Mouse (Mus musculus): ENCODE measurements around the gene Rps9. TPM values are rescaled to one million over a fixed set of nuclear protein-coding genes. Genes with fewer than 3 reads are reported as not detected.
"Not testable (repeated sequence)": the region's sequence is repeated elsewhere in the genome, so short reads cannot be mapped to it uniquely, and the experiment has no call there.

The Rps9 gene
- polyA plus RNA-seq, 1 experiment from 2014 or later: 868 TPM

DNA sequence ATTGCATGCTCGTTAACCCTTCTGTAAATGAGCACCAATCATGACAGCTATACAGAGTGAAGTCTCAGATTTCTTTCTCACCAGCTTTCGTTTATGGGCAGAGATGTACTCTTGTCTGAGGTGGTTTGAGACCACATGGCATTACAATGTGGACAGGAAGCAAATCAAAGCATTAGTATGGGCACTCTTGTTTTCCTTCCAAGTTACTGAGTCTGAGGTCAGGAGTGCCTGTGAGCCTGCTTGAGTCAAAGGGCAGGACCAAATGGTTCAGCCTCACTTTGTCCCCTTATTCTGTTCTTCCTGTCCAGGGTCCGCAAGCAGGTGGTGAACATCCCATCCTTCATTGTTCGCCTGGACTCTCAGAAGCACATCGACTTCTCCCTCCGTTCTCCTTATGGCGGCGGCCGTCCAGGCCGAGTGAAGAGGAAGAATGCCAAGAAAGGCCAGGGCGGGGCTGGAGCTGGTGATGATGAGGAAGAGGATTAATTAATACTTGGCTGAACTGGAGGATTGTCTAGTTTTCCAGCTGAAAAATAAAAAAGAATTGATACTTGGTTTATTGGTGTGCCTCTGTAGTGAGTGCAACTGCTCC lies 2.6 kb downstream of the Rps9 start:
- no peak for ATAC-seq (ENCODE audit: low FRiP score, low TSS enrichment)
- Histone ChIP-seq H3K9ac (replicated peaks; ENCODE audit: low read length) (peak overlapping the region; percentile 80; the same call in 1 of the 2 replicates), H3K36me3 (ENCODE audit: control insufficient read depth, insufficient read depth, low read length) (peaks cover 34% of the 10 kb centered on the region), H3K27ac (replicated peaks; ENCODE audit: low read depth, low read length) (no peak overlapping the region), H3K4me2 (ENCODE audit: low read length) (peak overlapping the region; percentile 95), H3K27me3 (ENCODE audit: control insufficient read depth, insufficient read depth, low read length) (no peaks in the 10 kb centered on the region), H3K4me1 (ENCODE audit: control insufficient read depth, insufficient read depth, low read length) (peaks cover 13% of the 10 kb centered on the region), H3K4me3 (replicated peaks; ENCODE audit: low read depth, low read length) (peak overlapping the region; percentile 84), H3K9me3 (ENCODE audit: control insufficient read depth, low read length) (no peaks in the 10 kb centered on the region)
- WGBS: 58% methylated on average over 11 of the region's 11 CpGs
- no peak for DNase-seq

DNA sequence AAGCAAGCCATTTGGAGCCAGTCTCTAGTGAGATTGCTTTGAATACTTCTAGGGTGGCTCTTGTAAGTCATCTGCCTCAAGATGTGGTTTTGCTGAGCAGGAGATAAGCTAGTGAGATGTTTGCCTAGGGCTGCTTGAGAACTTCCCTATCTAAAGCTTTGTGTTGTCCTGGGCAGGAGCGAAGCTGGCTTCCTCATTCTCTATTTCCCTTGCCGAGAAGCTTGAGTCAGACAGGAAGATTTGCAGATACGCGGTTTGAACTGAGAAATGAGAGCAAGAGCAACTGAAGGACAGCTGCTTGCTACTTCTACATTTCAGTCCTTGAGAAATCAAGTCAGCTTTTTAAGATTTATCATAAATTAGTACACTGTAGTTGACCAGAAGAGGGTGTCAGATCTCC lies 3.2 kb downstream of the Rps9 start:
- Histone ChIP-seq H3K4me1 (ENCODE audit: control insufficient read depth, insufficient read depth, low read length) (peaks cover 13% of the 10 kb centered on the region), H3K4me2 (ENCODE audit: low read length) (peak overlapping the region; percentile 95; the same call in 1 of the 2 replicates), H3K4me3 (replicated peaks; ENCODE audit: low read depth, low read length) (no peak overlapping the region), H3K27me3 (ENCODE audit: control insufficient read depth, insufficient read depth, low read length) (no peaks in the 10 kb centered on the region), H3K36me3 (ENCODE audit: control insufficient read depth, insufficient read depth, low read length) (peaks cover 32% of the 10 kb centered on the region), H3K9ac (replicated peaks; ENCODE audit: low read length) (0 out of 2 replicates have a peak overlapping the region, but pooled peaks have one; percentile 12), H3K9me3 (ENCODE audit: control insufficient read depth, low read length) (no peaks in the 10 kb centered on the region), H3K27ac (replicated peaks; ENCODE audit: low read depth, low read length) (no peak overlapping the region)
- ATAC-seq (ENCODE audit: low FRiP score, low TSS enrichment) (no peak), DNase-seq (no peak)
- WGBS: 60% methylated on average over 4 of the region's 4 CpGs

DNA sequence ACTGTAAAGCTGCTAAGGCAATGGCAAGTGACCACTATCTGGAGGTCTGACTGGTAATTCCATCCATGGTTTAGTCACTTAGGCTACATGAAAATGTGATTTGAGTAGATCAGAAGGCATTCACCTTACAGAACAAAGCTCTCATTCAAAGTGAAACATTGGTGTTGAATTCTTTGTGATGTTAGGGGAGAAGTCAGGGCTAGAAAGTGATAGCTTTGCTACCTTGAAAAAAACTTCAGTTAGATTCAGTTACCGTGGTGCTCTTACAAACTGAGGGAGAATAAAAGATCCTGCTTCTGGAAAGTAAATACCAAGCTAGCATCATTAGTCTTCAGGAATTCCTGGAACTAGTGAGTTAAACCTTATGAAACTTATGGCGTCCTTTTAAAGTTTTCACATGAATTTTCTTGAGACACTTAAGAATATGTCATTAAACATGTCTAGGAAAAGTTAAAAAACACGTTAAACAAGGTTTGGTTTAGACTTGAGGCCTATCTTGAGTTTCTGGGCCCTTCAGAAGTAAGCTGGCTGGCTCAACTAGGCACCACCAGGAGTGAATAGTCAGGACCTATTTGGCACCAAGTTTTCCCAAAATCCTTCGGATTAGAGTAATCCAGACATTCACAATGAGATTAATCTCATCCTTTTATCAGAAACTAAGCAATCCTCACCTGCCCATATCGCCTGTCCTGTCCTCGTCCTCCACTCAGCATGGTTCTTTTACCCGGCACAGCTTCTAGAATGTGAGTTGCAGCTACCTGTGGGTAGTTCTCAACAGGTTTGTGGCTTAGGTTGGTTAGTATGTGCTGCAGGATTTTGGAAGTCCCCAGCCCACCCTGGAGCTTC lies 4.0 kb downstream of the Rps9 start:
- no peak for ATAC-seq (ENCODE audit: low FRiP score, low TSS enrichment)
- 30% methylated on average over 7 of the region's 7 CpGs for WGBS
- no peak overlapping the region for H3K4me3 ChIP-seq (replicated peaks; ENCODE audit: low read depth, low read length)

DNA sequence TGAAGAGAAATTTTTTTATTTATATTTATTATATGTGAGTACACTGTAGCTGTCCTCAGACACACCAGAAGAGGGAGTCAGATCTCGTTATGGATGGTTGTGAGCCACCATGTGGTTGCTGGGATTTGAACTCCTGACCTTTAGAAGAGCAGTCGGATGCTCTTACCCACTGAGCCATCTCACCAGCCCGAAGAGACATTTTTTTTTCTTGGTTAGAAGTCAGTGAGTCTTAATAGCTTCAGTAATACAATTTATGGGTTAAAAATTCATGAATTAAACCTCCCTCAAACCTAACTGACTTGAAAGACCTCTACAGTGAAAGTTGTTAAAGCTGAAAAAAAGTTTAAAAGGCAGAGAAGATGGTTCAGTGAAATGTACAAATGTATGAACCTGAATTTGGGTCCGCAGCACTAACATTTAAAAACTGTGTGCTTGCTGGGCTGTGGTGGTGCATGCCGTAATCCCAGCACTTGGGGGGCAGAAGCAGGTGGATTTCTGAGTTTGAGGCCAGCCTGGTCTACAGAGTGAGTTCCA lies 4.7 kb downstream of the Rps9 start:
- not testable (repeated sequence) for H3K27me3 ChIP-seq (ENCODE audit: control insufficient read depth, insufficient read depth, low read length); H3K4me2 ChIP-seq (ENCODE audit: low read length); DNase-seq; H3K4me3 ChIP-seq (replicated peaks; ENCODE audit: low read depth, low read length); H3K9ac ChIP-seq (replicated peaks; ENCODE audit: low read length); H3K27ac ChIP-seq (replicated peaks; ENCODE audit: low read depth, low read length); H3K9me3 ChIP-seq (ENCODE audit: control insufficient read depth, low read length); ATAC-seq (ENCODE audit: low FRiP score, low TSS enrichment)
- peaks cover 11% of the 10 kb centered on the region for H3K4me1 ChIP-seq (ENCODE audit: control insufficient read depth, insufficient read depth, low read length)
- WGBS: 38% methylated on average over 5 of the region's 5 CpGs
- peaks cover 32% of the 10 kb centered on the region for H3K36me3 ChIP-seq (ENCODE audit: control insufficient read depth, insufficient read depth, low read length)

More for the DNA sequence above, 4.0 kb downstream of the Rps9 start:
- H3K9ac ChIP-seq (replicated peaks; ENCODE audit: low read length): no peak overlapping the region
- no peak overlapping the region for H3K4me2 ChIP-seq (ENCODE audit: low read length)
- no peaks in the 10 kb centered on the region for H3K27me3 ChIP-seq (ENCODE audit: control insufficient read depth, insufficient read depth, low read length)
- peaks cover 32% of the 10 kb centered on the region for H3K36me3 ChIP-seq (ENCODE audit: control insufficient read depth, insufficient read depth, low read length)
- no peak overlapping the region for H3K27ac ChIP-seq (replicated peaks; ENCODE audit: low read depth, low read length)
- no peaks in the 10 kb centered on the region for H3K9me3 ChIP-seq (ENCODE audit: control insufficient read depth, low read length)
- H3K4me1 ChIP-seq (ENCODE audit: control insufficient read depth, insufficient read depth, low read length): peaks cover 13% of the 10 kb centered on the region
- DNase-seq: no peak

DNA sequence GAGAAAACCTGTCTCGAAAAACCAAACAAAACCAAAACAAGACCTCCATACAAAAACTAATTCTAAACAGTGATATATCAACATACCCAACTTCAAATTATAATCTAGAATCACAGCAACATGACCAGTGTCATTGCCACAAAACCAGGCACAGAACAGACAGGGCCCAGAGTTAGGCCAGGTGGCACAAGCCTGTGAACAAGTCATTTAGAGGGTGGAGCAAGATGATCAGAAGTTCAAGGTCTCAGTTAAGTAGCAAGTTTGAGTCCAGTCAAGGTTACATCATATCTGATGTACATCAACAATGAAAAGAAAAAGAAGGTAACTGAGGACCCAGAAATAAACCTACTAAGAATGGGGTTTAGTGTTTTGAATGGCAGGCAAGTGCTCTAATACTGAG lies 5.2 kb downstream of the Rps9 start:
- Histone ChIP-seq H3K4me2 (ENCODE audit: low read length) (no peak overlapping the region), H3K27me3 (ENCODE audit: control insufficient read depth, insufficient read depth, low read length) (no peaks in the 10 kb centered on the region), H3K27ac (replicated peaks; ENCODE audit: low read depth, low read length) (no peak overlapping the region), H3K4me3 (replicated peaks; ENCODE audit: low read depth, low read length) (no peak overlapping the region), H3K9me3 (ENCODE audit: control insufficient read depth, low read length) (no peaks in the 10 kb centered on the region), H3K36me3 (ENCODE audit: control insufficient read depth, insufficient read depth, low read length) (peaks cover 32% of the 10 kb centered on the region), H3K4me1 (ENCODE audit: control insufficient read depth, insufficient read depth, low read length) (peaks cover 10% of the 10 kb centered on the region), H3K9ac (replicated peaks; ENCODE audit: low read length) (no peak overlapping the region)
- ATAC-seq (ENCODE audit: low FRiP score, low TSS enrichment): no peak
- 81% methylated on average over 1 of the region's 1 CpGs for WGBS
- DNase-seq: no peak

DNA sequence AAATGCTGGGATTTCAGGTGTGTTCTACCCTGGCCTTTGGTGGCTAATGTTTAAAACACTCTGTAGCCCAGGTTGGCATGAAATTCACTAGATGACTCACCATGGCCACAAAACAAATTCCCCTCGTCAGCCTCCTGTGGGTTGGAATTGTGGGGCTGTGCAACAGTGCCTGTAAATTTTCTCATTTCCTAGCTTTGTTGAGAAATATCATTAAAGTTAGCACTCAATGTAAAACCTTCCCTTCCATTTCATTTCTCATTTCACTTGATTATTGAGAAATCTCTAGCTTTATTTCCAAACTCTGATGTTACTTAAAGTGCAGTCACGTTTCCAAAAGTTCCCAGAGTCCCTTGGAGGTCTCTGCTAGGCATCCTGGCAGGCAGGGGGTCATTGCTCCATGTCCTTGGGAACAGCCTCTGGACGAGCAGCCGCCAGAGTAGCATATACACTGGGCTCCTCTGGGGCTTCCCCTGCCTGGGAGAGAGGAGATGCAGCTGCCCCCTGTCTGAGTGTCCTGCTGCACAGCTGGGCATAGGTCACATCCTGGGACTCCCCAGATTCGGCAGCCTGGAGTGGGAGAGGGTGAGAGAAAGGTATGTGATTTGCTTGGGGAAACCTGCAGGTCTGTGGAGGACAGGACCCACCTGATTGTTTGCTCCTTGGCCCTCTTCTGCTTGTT lies 8.6 kb downstream of the Rps9 start:
- DNase-seq: no peak
- Histone ChIP-seq H3K27me3 (ENCODE audit: control insufficient read depth, insufficient read depth, low read length) (no peaks in the 10 kb centered on the region), H3K27ac (replicated peaks; ENCODE audit: low read depth, low read length) (no peak overlapping the region), H3K4me2 (ENCODE audit: low read length) (no peak overlapping the region), H3K9ac (replicated peaks; ENCODE audit: low read length) (no peak overlapping the region), H3K4me3 (replicated peaks; ENCODE audit: low read depth, low read length) (no peak overlapping the region), H3K9me3 (ENCODE audit: control insufficient read depth, low read length) (no peaks in the 10 kb centered on the region), H3K36me3 (ENCODE audit: control insufficient read depth, insufficient read depth, low read length) (peaks cover 10% of the 10 kb centered on the region), H3K4me1 (ENCODE audit: control insufficient read depth, insufficient read depth, low read length) (no peaks in the 10 kb centered on the region)
- no peak for ATAC-seq (ENCODE audit: low FRiP score, low TSS enrichment)
- WGBS: 33% methylated on average over 5 of the region's 5 CpGs

DNA sequence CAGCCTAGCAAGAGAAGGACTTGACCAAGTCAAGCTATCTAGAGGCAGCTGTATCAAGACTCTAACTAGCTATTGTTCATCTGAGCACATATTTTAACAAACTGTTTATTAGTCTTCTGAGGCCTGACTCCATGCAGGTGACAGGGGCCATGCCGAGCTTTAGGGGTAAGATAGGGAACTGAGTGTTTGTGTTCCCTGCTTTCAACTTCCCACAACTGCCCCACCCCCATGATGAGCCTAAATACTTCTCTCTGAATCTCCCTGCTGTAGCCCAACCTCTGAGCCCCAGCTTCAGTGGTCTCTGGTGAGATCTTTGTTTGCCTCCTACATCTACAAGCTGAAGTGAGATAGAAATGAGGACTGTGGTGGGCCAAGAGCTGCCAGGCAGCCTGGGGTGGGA lies 11.5 kb downstream of the Rps9 start:
- no peaks in the 10 kb centered on the region for H3K36me3 ChIP-seq (ENCODE audit: control insufficient read depth, insufficient read depth, low read length)
- H3K9me3 ChIP-seq (ENCODE audit: control insufficient read depth, low read length): no peaks in the 10 kb centered on the region
- no peak for DNase-seq
- no peak for ATAC-seq (ENCODE audit: low FRiP score, low TSS enrichment)
- H3K27ac ChIP-seq (replicated peaks; ENCODE audit: low read depth, low read length): no peak overlapping the region
- no peaks in the 10 kb centered on the region for H3K27me3 ChIP-seq (ENCODE audit: control insufficient read depth, insufficient read depth, low read length)
- no peaks in the 10 kb centered on the region for H3K4me1 ChIP-seq (ENCODE audit: control insufficient read depth, insufficient read depth, low read length)
- no peak overlapping the region for H3K4me3 ChIP-seq (replicated peaks; ENCODE audit: low read depth, low read length)
- no peak overlapping the region for H3K9ac ChIP-seq (replicated peaks; ENCODE audit: low read length)
- WGBS: 79% methylated on average over 1 of the region's 1 CpGs
- no peak overlapping the region for H3K4me2 ChIP-seq (ENCODE audit: low read length)

DNA sequence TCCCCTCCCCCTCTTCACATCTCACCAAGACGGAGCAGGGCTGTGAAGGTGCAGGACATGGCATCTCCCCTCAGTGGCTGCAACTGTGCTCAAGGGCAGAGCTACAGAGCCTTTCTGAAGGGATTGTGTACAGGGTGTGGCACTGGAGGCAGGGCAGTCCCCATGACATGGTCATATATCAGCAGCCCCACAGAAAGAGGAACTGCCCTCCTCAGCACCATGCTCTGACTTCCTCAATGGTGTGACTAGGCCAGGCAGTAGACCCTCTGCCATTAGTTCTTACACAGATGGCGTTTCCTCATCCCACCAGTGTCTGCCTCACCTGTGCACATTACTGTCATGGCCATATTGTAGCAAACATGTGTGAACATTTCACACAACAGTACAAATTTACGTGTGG lies 16.5 kb downstream of the Rps9 start, which contains the start of gene Pirb:
Pirb (minus strand) TSS at position 124 of the 400 bp plus-strand sequence.
- H3K9ac ChIP-seq (replicated peaks; ENCODE audit: low read length); H3K4me1 ChIP-seq (ENCODE audit: control insufficient read depth, insufficient read depth, low read length); DNase-seq; H3K27ac ChIP-seq (replicated peaks; ENCODE audit: low read depth, low read length); ATAC-seq (ENCODE audit: low FRiP score, low TSS enrichment); H3K27me3 ChIP-seq (ENCODE audit: control insufficient read depth, insufficient read depth, low read length); H3K4me2 ChIP-seq (ENCODE audit: low read length); H3K4me3 ChIP-seq (replicated peaks; ENCODE audit: low read depth, low read length); H3K9me3 ChIP-seq (ENCODE audit: control insufficient read depth, low read length); H3K36me3 ChIP-seq (ENCODE audit: control insufficient read depth, insufficient read depth, low read length): not testable (repeated sequence)
- WGBS: 50% methylated on average over 1 of the region's 3 CpGs

All from midbrain, embryonic 14.5 days (tissue).